Mouse (Mus musculus): ENCODE measurements around the gene Prmt9. TPM values are rescaled to one million over a fixed set of nuclear protein-coding genes. Genes with fewer than 3 reads are reported as not detected.

Gene Prmt9
- total RNA-seq (2023): 10 to 100 TPM; 23.7 to 24.7 TPM

GRCm38 (mm10) chr8:77549121-77549706 is at the start of gene Prmt9:
Gene Prmt9 (plus strand): TSS chr8:77549397.

DNA sequence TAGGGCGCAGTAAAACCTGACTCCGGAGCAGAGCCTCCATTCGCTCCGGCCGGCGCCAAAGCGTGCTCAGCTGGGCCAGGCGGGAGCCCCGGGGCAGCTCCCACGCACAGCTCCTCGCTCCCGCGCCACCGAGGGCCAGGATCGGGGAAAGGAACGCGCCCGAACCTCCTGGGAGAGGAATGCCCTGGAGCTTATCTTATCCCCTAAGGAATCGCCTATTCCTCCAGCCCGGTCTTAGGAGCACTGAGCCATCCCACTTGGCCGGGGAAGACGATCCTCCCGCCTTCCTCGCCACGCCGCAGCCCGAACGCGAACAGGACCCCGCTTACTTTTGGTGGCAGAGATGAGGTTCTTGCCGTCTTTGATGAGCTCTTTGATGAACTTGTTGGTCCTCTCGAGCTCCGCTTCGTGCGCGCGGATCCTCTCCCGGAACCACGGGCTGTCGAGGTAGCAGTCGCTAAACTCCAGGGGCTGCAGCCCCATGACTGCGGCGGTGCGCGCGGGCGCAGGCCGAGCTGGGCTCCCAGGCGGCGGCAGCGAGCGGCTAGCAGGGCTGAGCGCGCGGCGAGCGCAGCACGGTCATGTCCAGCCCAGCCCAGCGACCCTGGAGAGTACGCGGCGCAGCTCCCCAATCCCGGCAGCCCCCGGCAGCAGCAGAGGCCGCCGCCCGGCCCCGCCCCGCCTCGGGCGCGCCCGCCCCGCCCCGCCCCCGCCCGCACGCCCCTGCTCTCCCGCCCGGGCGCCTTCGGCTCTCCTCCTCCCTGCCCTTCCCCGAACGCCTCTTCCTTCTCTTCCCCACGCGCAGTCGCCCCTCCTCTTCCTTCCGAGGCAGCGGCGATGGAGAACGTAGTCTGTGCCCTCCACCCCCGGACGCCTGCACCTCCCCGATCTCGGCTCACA is 31.6 kb upstream of the Prmt9 start, which contains the start of gene Arhgap10:
TSS of gene Arhgap10 (minus strand) at position 653 of the 900 bp plus-strand sequence.

GRCm38 (mm10) chr8:77610374-77610969 is 61.3 kb downstream of the Prmt9 start, which contains the start of gene Tmem184c:
Gene Tmem184c (minus strand): TSS chr8:77610698.

Other genes starting within 250 kb of the Prmt9 start
- 1 to 10 TPM; 4.4 to 6.7 TPM for gene Arhgap10, start 31.4 kb upstream of the Prmt9 start, total RNA-seq (2023)
- gene Tmem184c, start 61.3 kb downstream of the Prmt9 start, total RNA-seq (2023): 10 to 100 TPM; 20.0 to 29.1 TPM
- gene Ednra, start 175.1 kb downstream of the Prmt9 start, total RNA-seq (2023): not detected

Data from B cell, adult 67 days (primary cell).